Mouse (Mus musculus) midbrain, embryonic 15.5 days (tissue): ENCODE results near the gene Arhgef3. TPM values are rescaled to one million over a fixed set of nuclear protein-coding genes. Genes with fewer than 3 reads are reported as not detected.
"Not testable (repeated sequence)": the region's sequence is repeated elsewhere in the genome, so short reads cannot be mapped to it uniquely, and the experiment has no call there.

Experiments used
- ATAC-seq: fragments of 200-750 bp; cut with Nextera tagmentation; replicated peaks from 2 replicates; pipeline ENCODE4 v1.8.0; 2017; ENCODE audit warnings: moderate TSS enrichment
- H3K27ac ChIP-seq: fragments of 300-500 bp; sonication (generic); 2 replicates; pipeline ENCODE4 v1.5.1; 2015; ENCODE audit warnings: mild to moderate bottlenecking, inconsistent platforms
- H3K27me3 ChIP-seq: fragments of 300-500 bp; sonication (generic); replicated peaks from 2 replicates; pipeline ENCODE4 v1.6.1; 2015; ENCODE audit warnings: inconsistent platforms
- H3K36me3 ChIP-seq: fragments of 300-500 bp; sonication (generic); replicated peaks from 2 replicates; pipeline ENCODE4 v1.6.1; 2015; ENCODE audit warnings: inconsistent platforms
- H3K4me1 ChIP-seq: fragments of 300-500 bp; sonication (generic); 2 replicates; pipeline ENCODE4 v1.6.1; 2015; ENCODE audit warnings: inconsistent platforms
- H3K4me2 ChIP-seq: fragments of 300-500 bp; sonication (generic); 2 replicates; pipeline ENCODE4 v1.6.1; 2015; ENCODE audit warnings: inconsistent platforms, mild to moderate bottlenecking, moderate library complexity
- H3K4me3 ChIP-seq: fragments of 300-500 bp; sonication (generic); 2 replicates; pipeline ENCODE4 v1.5.1; 2015; ENCODE audit warnings: mild to moderate bottlenecking, inconsistent platforms
- H3K9ac ChIP-seq: fragments of 300-500 bp; sonication (generic); 2 replicates; pipeline ENCODE4 v1.6.1; 2015; ENCODE audit warnings: mild to moderate bottlenecking, inconsistent platforms
- H3K9me3 ChIP-seq: fragments of 300-500 bp; sonication (generic); 2 replicates; pipeline ENCODE4 v1.6.1; 2016; ENCODE audit warnings: inconsistent platforms
- WGBS: fragments of 180-500 bp; shearing (Covaris S2); methylation state at CpG from one replicate; pipeline ENCODE4 v1.1.7; 2015; ENCODE audit warnings: mixed read lengths; 5-methylcytosine and 5-hydroxymethylcytosine counted together
- polyA plus RNA-seq: library from polyadenylated mRNA; unstranded; fragments of >200 nt; fragmentation: Nextera tagmentation; extraction: Ambion mirVana; gene quantifications from 2 replicates; pipeline ENCODE4 v1.2.1, GENCODE M21; 2015

The Arhgef3 gene
- polyA plus RNA-seq, 1 experiment from 2014 or later, result 6.8 TPM

GRCm38 (mm10) chr14:27244898-27245297 lies 130.2 kb downstream of the Arhgef3 start:
- whole genome bisulfite sequencing, result 78% methylated on average over 3 of the region's 3 CpGs
- no peak overlapping the region for H3K4me3 ChIP-seq
- H3K9ac ChIP-seq, result no peak overlapping the region
- no peak for ATAC-seq
- H3K4me2 ChIP-seq, result no peak overlapping the region
- no peaks in the 10 kb centered on the region for H3K27me3 ChIP-seq
- H3K9me3 ChIP-seq, result no peaks in the 10 kb centered on the region
- no peak overlapping the region for H3K27ac ChIP-seq
- no peaks in the 10 kb centered on the region for H3K36me3 ChIP-seq
- H3K4me1 ChIP-seq, result no peaks in the 10 kb centered on the region

- Histone ChIP-seq H3K4me3 (no peak overlapping the region), H3K4me2 (no peak overlapping the region), H3K27me3 (no peaks in the 10 kb centered on the region), H3K9me3 (no peaks in the 10 kb centered on the region), H3K4me1 (no peaks in the 10 kb centered on the region), H3K27ac (no peak overlapping the region), H3K36me3 (no peaks in the 10 kb centered on the region), H3K9ac (no peak overlapping the region)
- ATAC-seq, result no peak
- WGBS, result 84% methylated on average over 5 of the region's 5 CpGs
Observed at GRCm38 (mm10) chr14:27246424-27246823, 131.7 kb downstream of the Arhgef3 start.

DNA sequence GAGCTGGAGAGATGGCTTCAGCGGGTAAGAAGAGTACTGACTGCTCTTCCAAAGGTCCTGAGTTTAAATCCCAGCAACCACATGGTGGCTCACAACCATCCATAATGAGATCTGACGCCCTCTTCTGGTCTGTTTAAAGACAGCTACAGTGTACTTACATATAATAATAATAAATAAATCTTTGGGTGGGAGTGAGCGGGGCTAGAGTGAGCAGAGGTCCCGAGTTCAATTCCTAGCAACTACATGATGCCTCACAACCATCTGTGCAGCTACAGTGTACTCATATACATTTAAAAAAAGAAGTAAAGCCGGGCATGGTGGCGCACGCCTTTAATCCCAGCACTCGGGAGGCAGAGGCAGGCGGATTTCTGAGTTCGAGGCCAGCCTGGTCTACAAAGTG lies 132.2 kb downstream of the Arhgef3 start:
- not testable (repeated sequence) for H3K36me3 ChIP-seq, H3K27me3 ChIP-seq, H3K4me1 ChIP-seq, ATAC-seq, H3K27ac ChIP-seq, H3K4me2 ChIP-seq, H3K9ac ChIP-seq, H3K9me3 ChIP-seq, H3K4me3 ChIP-seq
- 92% methylated on average over 10 of the region's 10 CpGs for WGBS

DNA sequence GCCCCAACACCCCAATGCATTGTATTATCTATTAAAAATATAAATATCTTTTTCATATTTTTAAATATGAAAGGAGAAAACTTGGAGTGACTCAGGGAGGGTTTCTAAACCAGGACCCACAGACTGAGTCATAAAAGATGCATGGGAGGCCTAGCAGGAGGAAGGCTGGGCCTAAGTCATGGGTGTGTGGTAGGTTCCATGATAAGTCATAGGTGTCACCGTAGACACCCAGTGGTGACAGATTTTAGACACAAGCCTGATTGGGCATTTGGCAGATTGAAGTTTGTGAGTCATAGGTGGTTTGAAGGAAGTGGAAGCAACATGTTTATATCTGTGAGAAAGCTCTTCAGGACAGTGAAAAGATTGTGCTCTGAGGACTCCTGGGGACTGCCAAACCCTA lies 134.4 kb downstream of the Arhgef3 start:
- Histone ChIP-seq H3K27ac (no peak overlapping the region), H3K9me3 (no peaks in the 10 kb centered on the region), H3K4me2 (no peak overlapping the region), H3K36me3 (no peaks in the 10 kb centered on the region), H3K27me3 (no peaks in the 10 kb centered on the region), H3K9ac (no peak overlapping the region), H3K4me3 (no peak overlapping the region), H3K4me1 (no peaks in the 10 kb centered on the region)
- WGBS, result 97% methylated on average over 1 of the region's 1 CpGs
- ATAC-seq, result no peak

- ATAC-seq, result no peak
- H3K4me1 ChIP-seq, result no peaks in the 10 kb centered on the region
- no peak overlapping the region for H3K4me2 ChIP-seq
- no peak overlapping the region for H3K9ac ChIP-seq
- no peaks in the 10 kb centered on the region for H3K9me3 ChIP-seq
- H3K27me3 ChIP-seq, result no peaks in the 10 kb centered on the region
- no peaks in the 10 kb centered on the region for H3K36me3 ChIP-seq
- H3K27ac ChIP-seq, result no peak overlapping the region
- 82% methylated on average over 7 of the region's 7 CpGs for WGBS
- no peak overlapping the region for H3K4me3 ChIP-seq
Observed at GRCm38 (mm10) chr14:27250281-27250789, 135.6 kb downstream of the Arhgef3 start.

- ATAC-seq, result no peak
- 87% methylated on average over 5 of the region's 5 CpGs for WGBS
- H3K27ac ChIP-seq, result no peak overlapping the region
Observed at GRCm38 (mm10) chr14:27253391-27253790, 138.7 kb downstream of the Arhgef3 start.

GRCm38 (mm10) chr14:27262349-27262748 lies 147.7 kb downstream of the Arhgef3 start:
- Histone ChIP-seq H3K4me2 (no peak overlapping the region), H3K9ac (no peak overlapping the region), H3K4me3 (no peak overlapping the region), H3K27me3 (no peaks in the 10 kb centered on the region), H3K36me3 (no peaks in the 10 kb centered on the region), H3K4me1 (no peaks in the 10 kb centered on the region), H3K27ac (no peak overlapping the region), H3K9me3 (no peaks in the 10 kb centered on the region)
- no peak for ATAC-seq
- 55% methylated on average over 6 of the region's 6 CpGs for WGBS

More at GRCm38 (mm10) chr14:27253391-27253790, 138.7 kb downstream of the Arhgef3 start:
- Histone ChIP-seq H3K4me1 (no peaks in the 10 kb centered on the region), H3K4me2 (no peak overlapping the region), H3K4me3 (no peak overlapping the region), H3K36me3 (no peaks in the 10 kb centered on the region), H3K9me3 (no peaks in the 10 kb centered on the region), H3K27me3 (no peaks in the 10 kb centered on the region), H3K9ac (no peak overlapping the region)

DNA sequence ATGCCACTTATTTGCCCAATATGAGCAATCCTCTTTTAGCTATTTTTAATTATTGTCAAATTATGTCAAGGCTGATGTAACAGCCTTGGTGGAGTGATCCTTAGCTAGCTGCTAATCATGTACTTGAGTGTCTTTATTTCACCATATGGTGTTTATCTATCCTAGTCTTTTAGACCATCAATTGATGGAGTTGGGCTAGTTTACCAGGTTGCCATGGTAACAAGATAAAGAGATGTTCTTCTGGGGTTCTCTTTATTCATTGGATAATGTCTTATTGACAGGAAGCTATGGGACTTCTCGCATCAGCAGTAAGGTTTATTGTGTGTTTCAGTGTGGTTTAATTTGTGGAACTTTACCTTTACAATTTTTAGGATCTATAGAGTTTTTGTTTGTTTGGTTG lies 151.9 kb downstream of the Arhgef3 start:
- no peaks in the 10 kb centered on the region for H3K27me3 ChIP-seq
- H3K9me3 ChIP-seq, result no peaks in the 10 kb centered on the region
- H3K4me1 ChIP-seq, result peaks cover 5% of the 10 kb centered on the region
- 44% methylated on average over 1 of the region's 1 CpGs for WGBS
- ATAC-seq, result no peak
- H3K27ac ChIP-seq, result no peak overlapping the region
- H3K36me3 ChIP-seq, result no peaks in the 10 kb centered on the region
- no peak overlapping the region for H3K9ac ChIP-seq
- no peak overlapping the region for H3K4me3 ChIP-seq
- no peak overlapping the region for H3K4me2 ChIP-seq

DNA sequence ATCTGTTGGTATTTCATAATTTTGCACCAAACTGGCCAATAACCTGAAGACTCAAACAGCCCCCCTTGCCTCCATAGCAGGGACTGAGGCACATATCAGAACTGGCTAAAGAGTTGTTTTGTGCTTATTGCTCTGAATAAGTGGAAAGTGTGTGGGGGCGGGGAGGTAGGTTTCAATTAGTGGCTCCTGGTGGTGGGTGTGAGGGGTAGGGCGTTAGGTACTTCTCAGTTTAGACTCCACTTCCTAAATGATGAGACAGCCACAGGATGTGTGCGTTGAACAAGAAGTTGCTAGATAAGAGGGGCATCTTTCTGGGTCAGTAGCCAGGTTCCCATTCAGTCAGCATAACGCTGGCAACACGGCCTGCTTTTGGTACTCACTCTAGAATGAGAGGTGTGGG lies 153.4 kb downstream of the Arhgef3 start:
- H3K9ac ChIP-seq, result no peak overlapping the region
- H3K4me2 ChIP-seq, result no peak overlapping the region
- WGBS, result 61% methylated on average over 5 of the region's 5 CpGs
- ATAC-seq, result no peak
- H3K36me3 ChIP-seq, result no peaks in the 10 kb centered on the region
- no peaks in the 10 kb centered on the region for H3K27me3 ChIP-seq
- H3K27ac ChIP-seq, result no peak overlapping the region
- no peaks in the 10 kb centered on the region for H3K9me3 ChIP-seq
- H3K4me3 ChIP-seq, result no peak overlapping the region
- H3K4me1 ChIP-seq, result peaks cover 17% of the 10 kb centered on the region

DNA sequence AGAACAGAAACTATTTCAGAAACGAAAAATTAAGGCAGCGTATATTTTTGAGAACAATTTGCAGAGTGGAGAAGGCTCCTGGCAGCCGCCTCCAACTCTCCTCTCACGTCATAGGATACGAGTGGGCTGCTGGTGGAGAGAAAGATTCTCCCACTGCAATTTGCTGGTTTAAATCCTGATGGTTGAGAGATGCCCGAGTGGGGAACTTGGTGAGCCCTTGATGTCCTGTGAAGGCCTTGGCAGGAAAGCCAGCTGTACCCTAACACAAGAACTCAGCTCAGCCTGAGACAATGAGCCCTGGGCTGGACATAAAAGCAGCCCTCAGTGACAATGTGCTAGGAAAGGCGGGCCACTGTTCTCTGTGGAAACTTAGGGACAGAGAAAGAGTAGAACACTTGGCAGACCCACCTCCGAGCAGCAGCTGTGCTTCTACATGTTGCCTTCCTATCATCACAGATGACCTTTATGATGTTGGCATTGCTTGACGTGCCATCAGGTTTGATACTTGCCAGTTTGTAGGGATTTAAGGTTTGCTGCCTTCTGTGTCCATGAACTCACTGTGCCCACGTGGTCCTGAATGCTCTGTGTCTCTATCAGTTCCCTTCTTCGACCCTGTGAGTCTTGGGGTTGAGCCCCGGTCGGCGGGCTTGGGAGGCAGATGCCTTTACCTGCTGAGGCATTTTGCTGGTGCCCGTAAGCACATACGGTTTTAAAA lies 154.4 kb downstream of the Arhgef3 start:
- no peaks in the 10 kb centered on the region for H3K36me3 ChIP-seq
- WGBS, result 87% methylated on average over 16 of the region's 16 CpGs

GRCm38 (mm10) chr14:27269836-27270235 lies 155.1 kb downstream of the Arhgef3 start:
- H3K9me3 ChIP-seq, result no peaks in the 10 kb centered on the region
- H3K9ac ChIP-seq, result no peak overlapping the region
- no peak overlapping the region for H3K4me3 ChIP-seq
- ATAC-seq, result no peak
- H3K36me3 ChIP-seq, result no peaks in the 10 kb centered on the region
- H3K27ac ChIP-seq, result no peak overlapping the region
- 77% methylated on average over 4 of the region's 4 CpGs for WGBS
- no peaks in the 10 kb centered on the region for H3K27me3 ChIP-seq
- peaks cover 17% of the 10 kb centered on the region for H3K4me1 ChIP-seq
- no peak overlapping the region for H3K4me2 ChIP-seq

More for the DNA sequence above, 154.4 kb downstream of the Arhgef3 start:
- H3K4me2 ChIP-seq, result no peak overlapping the region
- no peak overlapping the region for H3K4me3 ChIP-seq
- no peaks in the 10 kb centered on the region for H3K9me3 ChIP-seq
- no peak for ATAC-seq
- H3K27me3 ChIP-seq, result no peaks in the 10 kb centered on the region
- H3K4me1 ChIP-seq, result peaks cover 17% of the 10 kb centered on the region
- no peak overlapping the region for H3K27ac ChIP-seq
- H3K9ac ChIP-seq, result no peak overlapping the region

DNA sequence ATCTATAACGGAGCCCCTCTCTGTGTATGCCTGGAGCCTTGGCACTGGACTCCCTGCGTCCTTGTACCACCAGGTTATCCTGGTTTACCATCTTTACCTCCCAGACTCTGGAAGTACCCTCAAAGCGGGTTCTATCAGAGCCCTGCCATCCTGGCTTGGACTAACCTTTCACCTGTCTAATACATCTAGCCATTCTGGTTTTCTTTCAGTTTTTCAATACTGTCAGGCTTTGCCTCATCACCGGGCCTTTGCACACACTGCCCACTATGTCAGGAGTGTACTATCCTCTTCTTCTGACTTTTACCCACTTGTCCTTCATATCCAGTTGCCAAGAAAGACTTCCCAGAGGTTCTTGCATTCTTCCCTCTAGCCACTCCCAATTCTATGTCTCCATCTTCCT lies 155.8 kb downstream of the Arhgef3 start:
- H3K36me3 ChIP-seq, result no peaks in the 10 kb centered on the region
- no peaks in the 10 kb centered on the region for H3K27me3 ChIP-seq
- no peak overlapping the region for H3K27ac ChIP-seq
- no peaks in the 10 kb centered on the region for H3K9me3 ChIP-seq
- no peak overlapping the region for H3K4me2 ChIP-seq
- 96% methylated on average over 4 of the region's 4 CpGs for WGBS
- peaks cover 17% of the 10 kb centered on the region for H3K4me1 ChIP-seq
- no peak overlapping the region for H3K4me3 ChIP-seq
- ATAC-seq, result no peak
- no peak overlapping the region for H3K9ac ChIP-seq
